Mouse (Mus musculus): ENCODE measurements at regions not wholly inside any gene's neighbourhood (a gene's known extent, or its start where the extent isn't known, plus 50 kb on each side); places are given as distances from the start of the nearest gene placed in this dataset.

DNA sequence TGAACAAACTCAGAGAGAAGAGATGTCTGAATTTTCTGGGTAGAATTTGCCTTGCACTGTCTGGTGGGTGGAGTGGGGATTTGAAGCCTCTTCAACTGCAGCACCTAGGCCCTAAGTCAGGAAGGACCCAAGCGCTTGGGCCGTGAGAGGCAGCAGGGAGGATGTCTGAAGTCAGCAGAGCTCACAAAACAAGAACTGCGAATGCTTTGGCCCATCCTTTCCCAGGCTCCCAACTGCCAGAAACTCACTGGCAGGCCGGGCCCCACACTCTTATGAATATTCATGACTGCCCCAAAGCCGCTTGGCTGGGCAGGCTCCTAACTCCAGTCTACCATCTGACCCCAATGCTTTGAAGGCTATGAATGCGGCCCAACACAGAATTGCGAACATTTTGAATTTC is 80.2 kb upstream of the Peli1 start:
- no peak for TF ChIP-seq CTCF (IDR thresholded peaks at IDR 0.05; ENCODE audit: low read depth)
- no peak for TF ChIP-seq EP300 (optimal IDR thresholded peaks at IDR 0.05)
